Mouse (Mus musculus): Measurements from ENCODE around the gene Serp2. TPM values are rescaled to one million over a fixed set of nuclear protein-coding genes. Genes with fewer than 3 reads are reported as not detected.

Gene Serp2
- total and polyA plus RNA-seq, 2 experiments from 2014 or later = 2.3 to 7.2 TPM

- H3K4me1 ChIP-seq (ENCODE audit: control insufficient read depth, insufficient read depth) = no peaks in the 10 kb centered on the region
- 62% methylated on average over 7 of the region's 7 CpGs for WGBS
- H3K36me3 ChIP-seq (replicated peaks; ENCODE audit: control insufficient read depth, insufficient read depth, low read length) = no peaks in the 10 kb centered on the region
- no peaks in the 10 kb centered on the region for H3K9me3 ChIP-seq (replicated peaks; ENCODE audit: control insufficient read depth, low read length)
- H3K9ac ChIP-seq (replicated peaks; ENCODE audit: low read depth, low read length) = no peak overlapping the region
- TF ChIP-seq EP300 (IDR thresholded peaks at IDR 0.05; ENCODE audit: low read depth) (no peak), CTCF (IDR thresholded peaks at IDR 0.05; ENCODE audit: low read depth) (no peak)
- H3K4me2 ChIP-seq (ENCODE audit: low read depth, low read length) = no peak overlapping the region
- DNase-seq (ENCODE audit: low spot score) (no peak), ATAC-seq (ENCODE audit: insufficient read depth, low read depth) (no peak; the same call in 1 of the 2 replicates)
- no peaks in the 10 kb centered on the region for H3K27me3 ChIP-seq (ENCODE audit: control insufficient read depth, insufficient read depth, low read length)
- no peak overlapping the region for H3K4me3 ChIP-seq (ENCODE audit: low read depth, low read length)
- no peak overlapping the region for H3K27ac ChIP-seq (ENCODE audit: low read depth)
These were observed 27.3 kb upstream of the Serp2 start for GRCm38 (mm10) chr14:76583985-76584384.

DNA sequence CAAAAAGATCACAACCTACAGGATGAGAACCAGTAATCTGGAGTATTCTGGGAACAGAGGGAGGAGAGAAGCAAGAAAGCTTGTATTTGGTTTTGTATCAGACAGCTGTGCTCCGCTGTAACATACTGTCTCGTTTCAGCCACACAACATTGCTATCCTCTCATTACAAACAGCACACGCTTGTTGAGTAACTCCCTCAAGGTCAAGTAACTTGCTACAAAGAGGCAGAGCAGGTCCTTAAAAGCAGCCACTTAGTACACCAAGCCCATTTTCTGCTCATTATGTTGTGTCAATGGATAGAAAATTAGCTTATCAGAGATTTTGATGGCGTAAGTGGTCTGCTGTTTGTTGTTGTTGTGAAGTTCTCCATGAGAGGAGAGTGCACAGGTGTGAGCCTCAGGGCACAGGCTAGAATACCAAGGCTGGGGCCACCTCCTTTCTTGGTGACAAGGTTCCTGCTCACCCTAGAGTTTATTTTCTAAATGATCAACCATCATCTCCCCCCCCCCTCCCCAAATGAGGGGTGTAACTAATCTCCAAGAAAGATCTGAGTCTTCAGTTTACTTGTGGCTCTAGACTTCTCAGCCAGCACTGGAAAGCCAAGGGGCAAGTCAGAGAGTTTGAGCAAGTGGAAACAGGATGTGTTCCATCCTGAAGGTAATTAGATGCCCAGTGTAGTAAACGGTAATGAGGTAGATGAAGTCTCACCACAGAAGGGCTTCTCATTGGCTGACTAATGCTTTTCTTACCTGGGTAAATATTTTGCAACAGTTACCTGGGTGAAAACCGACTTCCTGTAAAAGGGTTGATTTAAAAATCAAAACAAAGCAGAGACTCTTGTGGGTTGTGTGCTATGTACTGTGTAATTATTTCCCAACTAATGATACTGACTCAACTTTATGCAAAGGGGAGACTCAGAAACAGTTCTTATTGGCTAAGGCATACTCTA, 25.6 kb upstream of the Serp2 start:
- TF ChIP-seq EP300 (IDR thresholded peaks at IDR 0.05; ENCODE audit: low read depth) (no peak), CTCF (IDR thresholded peaks at IDR 0.05; ENCODE audit: low read depth) (no peak)

GRCm38 (mm10) chr14:76579660-76580061, 23.0 kb upstream of the Serp2 start:
- no peak for TF ChIP-seq EP300 (IDR thresholded peaks at IDR 0.05; ENCODE audit: low read depth)
- TF ChIP-seq CTCF (IDR thresholded peaks at IDR 0.05; ENCODE audit: low read depth) = no peak
- no peaks in the 10 kb centered on the region for H3K9me3 ChIP-seq (replicated peaks; ENCODE audit: control insufficient read depth, low read length)
- DNase-seq (ENCODE audit: low spot score) (no peak), ATAC-seq (ENCODE audit: insufficient read depth, low read depth) (no peak)
- no peaks in the 10 kb centered on the region for H3K4me1 ChIP-seq (ENCODE audit: control insufficient read depth, insufficient read depth)
- no peak overlapping the region for H3K9ac ChIP-seq (replicated peaks; ENCODE audit: low read depth, low read length)
- no peak overlapping the region for H3K27ac ChIP-seq (ENCODE audit: low read depth)
- WGBS = 61% methylated on average over 2 of the region's 2 CpGs
- H3K27me3 ChIP-seq (ENCODE audit: control insufficient read depth, insufficient read depth, low read length) = no peaks in the 10 kb centered on the region
- no peaks in the 10 kb centered on the region for H3K36me3 ChIP-seq (replicated peaks; ENCODE audit: control insufficient read depth, insufficient read depth, low read length)
- no peak overlapping the region for H3K4me2 ChIP-seq (ENCODE audit: low read depth, low read length)
- no peak overlapping the region for H3K4me3 ChIP-seq (ENCODE audit: low read depth, low read length)

More for the DNA sequence above, 25.6 kb upstream of the Serp2 start:
- no peaks in the 10 kb centered on the region for H3K36me3 ChIP-seq (replicated peaks; ENCODE audit: control insufficient read depth, insufficient read depth, low read length)
- no peak for ATAC-seq (ENCODE audit: insufficient read depth, low read depth)
- H3K4me3 ChIP-seq (ENCODE audit: low read depth, low read length) = no peak overlapping the region
- no peaks in the 10 kb centered on the region for H3K4me1 ChIP-seq (ENCODE audit: control insufficient read depth, insufficient read depth)
- H3K9ac ChIP-seq (replicated peaks; ENCODE audit: low read depth, low read length) = no peak overlapping the region
- WGBS = 73% methylated on average over 6 of the region's 6 CpGs
- no peak overlapping the region for H3K27ac ChIP-seq (ENCODE audit: low read depth)
- H3K4me2 ChIP-seq (ENCODE audit: low read depth, low read length) = no peak overlapping the region
- H3K9me3 ChIP-seq (replicated peaks; ENCODE audit: control insufficient read depth, low read length) = no peaks in the 10 kb centered on the region
- no peak for DNase-seq (ENCODE audit: low spot score)
- no peaks in the 10 kb centered on the region for H3K27me3 ChIP-seq (ENCODE audit: control insufficient read depth, insufficient read depth, low read length)

GRCm38 (mm10) chr14:76577840-76578239, 21.2 kb upstream of the Serp2 start:
- Histone ChIP-seq H3K36me3 (replicated peaks; ENCODE audit: control insufficient read depth, insufficient read depth, low read length) (no peaks in the 10 kb centered on the region), H3K4me2 (ENCODE audit: low read depth, low read length) (no peak overlapping the region), H3K9me3 (replicated peaks; ENCODE audit: control insufficient read depth, low read length) (no peaks in the 10 kb centered on the region), H3K27ac (ENCODE audit: low read depth) (no peak overlapping the region), H3K9ac (replicated peaks; ENCODE audit: low read depth, low read length) (no peak overlapping the region), H3K27me3 (ENCODE audit: control insufficient read depth, insufficient read depth, low read length) (no peaks in the 10 kb centered on the region), H3K4me1 (ENCODE audit: control insufficient read depth, insufficient read depth) (no peaks in the 10 kb centered on the region), H3K4me3 (ENCODE audit: low read depth, low read length) (no peak overlapping the region)
- DNase-seq (ENCODE audit: low spot score) (no peak), ATAC-seq (ENCODE audit: insufficient read depth, low read depth) (no peak)
- TF ChIP-seq CTCF (IDR thresholded peaks at IDR 0.05; ENCODE audit: low read depth) (no peak), EP300 (IDR thresholded peaks at IDR 0.05; ENCODE audit: low read depth) (no peak)
- 65% methylated on average over 2 of the region's 2 CpGs for WGBS

GRCm38 (mm10) chr14:76570292-76570691, 13.6 kb upstream of the Serp2 start:
- ATAC-seq (ENCODE audit: insufficient read depth, low read depth) (no peak), DNase-seq (ENCODE audit: low spot score) (no peak)
- Histone ChIP-seq H3K36me3 (replicated peaks; ENCODE audit: control insufficient read depth, insufficient read depth, low read length) (no peaks in the 10 kb centered on the region), H3K9ac (replicated peaks; ENCODE audit: low read depth, low read length) (no peak overlapping the region), H3K4me2 (ENCODE audit: low read depth, low read length) (no peak overlapping the region), H3K9me3 (replicated peaks; ENCODE audit: control insufficient read depth, low read length) (no peaks in the 10 kb centered on the region), H3K4me1 (ENCODE audit: control insufficient read depth, insufficient read depth) (peaks cover 8% of the 10 kb centered on the region; the same call in 1 of the 2 replicates), H3K27ac (ENCODE audit: low read depth) (no peak overlapping the region), H3K27me3 (ENCODE audit: control insufficient read depth, insufficient read depth, low read length) (no peaks in the 10 kb centered on the region), H3K4me3 (ENCODE audit: low read depth, low read length) (no peak overlapping the region)
- TF ChIP-seq CTCF (IDR thresholded peaks at IDR 0.05; ENCODE audit: low read depth) (no peak), EP300 (IDR thresholded peaks at IDR 0.05; ENCODE audit: low read depth) (no peak)
- 83% methylated on average over 7 of the region's 7 CpGs for WGBS

Measured in heart, postnatal 0 days (tissue).